Mouse (Mus musculus): ENCODE measurements around the gene Slc3a2. TPM values are rescaled to one million over a fixed set of nuclear protein-coding genes. Genes with fewer than 3 reads are reported as not detected.
A peak's percentile ranks its signal among the peaks of the same experiment; 100 is the strongest.

Slc3a2 gene
- polyA plus RNA-seq, 1 experiment: 200 TPM

DNA sequence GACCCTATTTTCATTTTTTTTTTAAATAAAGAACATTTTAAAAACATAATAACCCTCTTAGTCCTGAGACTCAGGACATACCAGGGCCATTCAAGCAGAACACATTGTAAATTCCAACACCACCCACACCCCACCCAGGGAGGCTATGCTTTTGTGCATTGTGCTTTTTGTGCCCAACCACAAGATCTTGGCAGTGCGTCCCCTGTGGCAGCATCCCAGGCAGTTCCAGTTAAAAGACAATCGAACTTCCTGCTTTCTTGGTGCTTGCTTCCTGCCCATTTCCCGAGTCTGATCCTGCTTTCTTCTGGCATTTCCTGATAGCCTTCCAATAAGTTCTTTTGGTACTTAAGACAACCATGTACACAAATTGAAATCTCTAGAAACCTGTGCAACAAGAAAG, 20.7 kb downstream of the Slc3a2 start:
- no peak overlapping the region for H3K4me3 ChIP-seq (ENCODE audit: insufficient read depth, low read length)
- TF ChIP-seq CTCF (IDR thresholded peaks at IDR 0.05; ENCODE audit: extremely low read depth, insufficient read depth, low read length) (no peak), POLR2A (IDR thresholded peaks at IDR 0.05; ENCODE audit: extremely low read depth, insufficient read depth, low read length) (no peak)
- H3K27ac ChIP-seq (ENCODE audit: insufficient read depth, low read length): no peak overlapping the region
- no peaks in the 10 kb centered on the region for H3K4me1 ChIP-seq (ENCODE audit: control insufficient read depth, insufficient read depth, low read length)

DNA sequence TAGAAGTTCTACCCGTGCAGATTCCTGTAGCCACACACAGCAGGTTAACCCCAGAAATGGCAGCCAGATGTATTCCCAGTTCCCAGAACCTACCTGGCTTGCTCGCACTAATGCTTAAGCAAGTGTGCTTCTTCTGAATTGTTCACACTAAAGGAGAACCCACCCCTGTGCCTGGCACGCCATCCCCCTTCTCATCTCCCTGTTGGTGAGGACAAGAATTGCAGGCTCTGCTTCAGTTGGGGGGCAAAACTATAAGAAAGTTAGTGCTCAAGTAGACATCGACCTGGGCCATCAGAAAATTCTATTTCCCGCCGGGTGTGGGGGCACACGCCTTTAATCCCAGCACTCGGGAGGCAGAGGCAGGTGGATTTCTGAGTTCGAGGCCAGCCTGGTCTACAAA, 23.5 kb downstream of the Slc3a2 start:
- H3K4me1 ChIP-seq (ENCODE audit: control insufficient read depth, insufficient read depth, low read length): no peaks in the 10 kb centered on the region
- TF ChIP-seq CTCF (IDR thresholded peaks at IDR 0.05; ENCODE audit: extremely low read depth, insufficient read depth, low read length): no peak
- no peak for TF ChIP-seq POLR2A (IDR thresholded peaks at IDR 0.05; ENCODE audit: extremely low read depth, insufficient read depth, low read length)
- no peak overlapping the region for H3K27ac ChIP-seq (ENCODE audit: insufficient read depth, low read length)
- H3K4me3 ChIP-seq (ENCODE audit: insufficient read depth, low read length): no peak overlapping the region

DNA sequence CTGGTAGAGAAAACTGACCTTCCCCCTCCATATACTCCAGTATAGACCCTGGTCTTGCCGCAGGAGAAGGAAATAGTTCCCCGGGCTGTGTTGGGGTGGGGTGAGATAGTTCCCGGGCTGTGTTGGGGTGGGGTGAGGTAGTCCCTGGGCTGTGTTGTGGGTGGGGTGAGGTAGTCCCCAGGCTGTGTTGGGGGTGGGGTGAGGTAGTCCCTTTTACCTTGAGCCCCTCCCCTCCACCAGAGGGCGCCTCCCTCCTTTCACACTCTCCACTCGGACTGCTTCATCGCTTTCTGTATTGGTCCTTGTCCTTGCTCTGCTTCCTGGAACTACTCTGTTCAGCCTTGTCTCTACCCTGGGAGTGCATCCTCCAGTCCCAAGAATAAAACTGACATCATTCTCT, 27.8 kb downstream of the Slc3a2 start:
- Histone ChIP-seq H3K4me3 (ENCODE audit: insufficient read depth, low read length) (no peak overlapping the region), H3K4me1 (ENCODE audit: control insufficient read depth, insufficient read depth, low read length) (peaks cover 2% of the 10 kb centered on the region), H3K27ac (ENCODE audit: insufficient read depth, low read length) (no peak overlapping the region)
- TF ChIP-seq CTCF (IDR thresholded peaks at IDR 0.05; ENCODE audit: extremely low read depth, insufficient read depth, low read length) (0 out of 2 replicates have a peak, but pooled peaks have one; percentile 25), POLR2A (IDR thresholded peaks at IDR 0.05; ENCODE audit: extremely low read depth, insufficient read depth, low read length) (no peak)

DNA sequence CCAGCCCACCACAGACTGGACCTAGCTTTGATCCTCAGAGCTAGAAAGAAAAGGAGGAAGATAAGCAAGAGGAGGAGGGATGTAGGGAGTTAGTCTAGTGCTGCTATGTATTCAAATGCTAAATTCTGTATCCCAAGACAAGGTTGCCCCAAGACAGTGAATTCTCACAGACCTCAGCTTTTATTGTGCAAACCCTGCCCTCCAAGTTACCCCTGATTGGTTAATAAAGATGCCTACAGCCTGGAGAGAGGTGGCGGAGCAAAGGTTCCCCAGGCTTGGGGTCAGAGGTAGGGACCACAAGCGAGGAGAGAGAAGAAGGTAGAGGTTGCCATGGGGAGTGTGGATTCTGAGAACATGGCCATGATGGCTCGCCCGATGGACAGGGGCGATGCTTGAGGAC, 30.4 kb downstream of the Slc3a2 start:
- peaks cover 2% of the 10 kb centered on the region for H3K4me1 ChIP-seq (ENCODE audit: control insufficient read depth, insufficient read depth, low read length)
- TF ChIP-seq POLR2A (IDR thresholded peaks at IDR 0.05; ENCODE audit: extremely low read depth, insufficient read depth, low read length) (no peak), CTCF (IDR thresholded peaks at IDR 0.05; ENCODE audit: extremely low read depth, insufficient read depth, low read length) (no peak)
- H3K4me3 ChIP-seq (ENCODE audit: insufficient read depth, low read length): no peak overlapping the region
- no peak overlapping the region for H3K27ac ChIP-seq (ENCODE audit: insufficient read depth, low read length)

DNA sequence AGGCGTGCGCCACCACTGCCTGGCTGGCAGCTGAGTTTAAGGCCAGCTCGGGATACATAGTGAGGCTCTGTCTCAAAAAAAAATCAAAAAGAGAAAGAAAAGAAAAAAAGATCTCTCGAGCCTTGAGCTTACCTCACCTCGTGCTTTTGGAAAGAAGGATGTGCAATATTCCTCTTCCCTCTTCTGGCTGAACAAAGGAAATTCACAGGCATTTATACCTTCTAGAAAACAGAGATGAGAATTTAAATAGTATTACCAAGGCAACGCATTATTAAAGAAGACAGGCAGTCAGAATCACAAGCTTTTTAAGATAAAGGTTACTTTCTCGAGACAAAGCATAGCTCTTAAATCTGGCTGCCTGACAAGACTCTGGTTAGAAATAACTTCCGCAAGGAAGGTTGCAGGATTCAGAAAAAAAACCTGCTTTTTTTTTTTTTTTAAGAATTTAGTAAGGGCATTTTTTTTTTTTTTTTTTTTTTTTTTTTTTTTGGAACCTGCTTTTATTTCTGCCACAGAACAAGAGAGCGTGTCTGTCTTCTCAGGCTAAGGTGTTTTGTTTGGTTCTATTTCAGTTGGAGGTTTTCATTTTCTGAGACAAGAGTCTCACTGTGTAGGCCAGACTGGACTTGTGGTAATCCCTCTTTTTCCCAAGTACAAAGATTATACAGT, 31.2 kb downstream of the Slc3a2 start:
- H3K4me1 ChIP-seq (ENCODE audit: control insufficient read depth, insufficient read depth, low read length): peaks cover 2% of the 10 kb centered on the region
- TF ChIP-seq POLR2A (IDR thresholded peaks at IDR 0.05; ENCODE audit: extremely low read depth, insufficient read depth, low read length): no peak
- TF ChIP-seq CTCF (IDR thresholded peaks at IDR 0.05; ENCODE audit: extremely low read depth, insufficient read depth, low read length): no peak
- H3K27ac ChIP-seq (ENCODE audit: insufficient read depth, low read length): no peak overlapping the region
- no peak overlapping the region for H3K4me3 ChIP-seq (ENCODE audit: insufficient read depth, low read length)

DNA sequence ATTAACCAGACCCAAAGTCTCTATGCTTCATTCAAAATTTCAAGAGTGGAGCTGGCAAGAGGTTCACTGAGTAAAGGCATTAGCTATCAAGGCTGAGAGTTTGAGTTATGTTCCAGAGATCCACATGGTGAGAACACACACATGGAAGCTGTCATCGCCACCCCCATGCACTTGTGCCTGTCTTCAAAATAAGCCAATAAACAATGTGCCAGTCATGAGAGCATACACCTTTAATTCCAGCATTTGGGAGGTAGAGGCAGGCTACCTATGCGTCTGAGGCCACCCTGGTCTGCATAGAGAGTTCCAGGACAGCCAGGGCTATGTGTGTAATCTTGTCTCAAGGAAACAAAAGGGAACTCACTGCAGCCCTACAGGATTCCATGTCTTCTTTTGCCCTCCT, 39.5 kb downstream of the Slc3a2 start:
- H3K4me3 ChIP-seq (ENCODE audit: insufficient read depth, low read length): no peak overlapping the region
- H3K27ac ChIP-seq (ENCODE audit: insufficient read depth, low read length): no peak overlapping the region
- peak; percentile 51; the same call in 1 of the 2 replicates for TF ChIP-seq POLR2A (IDR thresholded peaks at IDR 0.05; ENCODE audit: extremely low read depth, insufficient read depth, low read length)
- no peak for TF ChIP-seq CTCF (IDR thresholded peaks at IDR 0.05; ENCODE audit: extremely low read depth, insufficient read depth, low read length)
- H3K4me1 ChIP-seq (ENCODE audit: control insufficient read depth, insufficient read depth, low read length): peaks cover 5% of the 10 kb centered on the region

DNA sequence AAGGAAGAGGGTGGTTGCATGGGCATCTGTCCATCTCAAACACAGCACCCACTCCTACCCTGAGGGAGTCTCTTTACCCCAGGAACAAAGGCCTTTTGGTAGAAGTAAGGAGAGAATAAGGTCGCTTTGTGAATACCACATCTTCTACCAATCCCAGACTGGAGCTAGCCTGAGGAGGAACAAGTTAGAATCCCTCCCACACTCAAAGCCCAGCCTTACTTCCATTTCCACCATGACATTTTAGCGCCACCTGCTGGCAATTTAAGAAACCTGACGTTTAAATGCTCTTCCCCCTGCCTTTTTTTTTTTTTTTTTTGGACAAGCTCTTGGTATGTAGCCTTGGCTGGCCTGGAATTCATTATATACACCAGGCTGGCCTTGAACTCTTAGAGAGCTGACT, 40.2 kb downstream of the Slc3a2 start:
- TF ChIP-seq CTCF (IDR thresholded peaks at IDR 0.05; ENCODE audit: extremely low read depth, insufficient read depth, low read length) (peak; percentile 75), POLR2A (IDR thresholded peaks at IDR 0.05; ENCODE audit: extremely low read depth, insufficient read depth, low read length) (peak; percentile 37; the same call in 1 of the 2 replicates)
- H3K4me1 ChIP-seq (ENCODE audit: control insufficient read depth, insufficient read depth, low read length): peaks cover 5% of the 10 kb centered on the region
- no peak overlapping the region for H3K4me3 ChIP-seq (ENCODE audit: insufficient read depth, low read length)
- H3K27ac ChIP-seq (ENCODE audit: insufficient read depth, low read length): no peak overlapping the region

DNA sequence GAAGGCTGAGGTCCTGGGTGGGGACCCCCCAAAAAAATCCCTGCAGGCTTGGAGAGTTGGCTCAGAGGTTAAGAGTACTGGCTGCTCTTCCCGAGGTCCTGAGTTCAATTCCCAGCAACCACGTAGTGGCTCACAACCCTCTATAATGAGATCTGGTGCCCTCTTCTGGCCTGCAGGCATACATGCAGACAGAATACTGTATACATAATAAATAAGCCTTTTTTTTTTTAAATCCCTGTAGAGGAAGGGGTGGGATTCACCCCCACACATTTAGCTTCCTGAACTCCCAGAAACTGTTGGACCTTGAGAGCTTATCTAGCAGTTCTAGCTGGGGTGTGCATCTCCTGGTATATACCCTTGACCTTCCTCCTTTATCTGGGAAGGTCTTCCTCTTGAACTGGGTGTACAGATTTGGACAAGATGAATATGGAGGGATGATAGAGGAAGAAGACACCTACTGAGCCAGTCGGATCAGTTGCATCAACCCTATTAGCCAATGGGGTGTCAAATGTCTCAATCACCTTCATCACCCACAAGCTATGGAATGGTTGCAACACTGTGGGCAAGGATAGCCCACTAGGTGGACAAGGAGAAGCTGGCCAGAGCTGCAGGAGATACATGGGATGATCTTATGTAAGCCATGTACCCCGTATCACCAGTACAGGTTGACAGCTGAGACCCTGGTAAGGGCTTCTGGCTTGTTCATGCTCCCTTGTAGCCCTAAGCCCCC, 41.4 kb downstream of the Slc3a2 start:
- peak overlapping the region; percentile 48; the same call in 1 of the 2 replicates for H3K27ac ChIP-seq (ENCODE audit: insufficient read depth, low read length)

DNA sequence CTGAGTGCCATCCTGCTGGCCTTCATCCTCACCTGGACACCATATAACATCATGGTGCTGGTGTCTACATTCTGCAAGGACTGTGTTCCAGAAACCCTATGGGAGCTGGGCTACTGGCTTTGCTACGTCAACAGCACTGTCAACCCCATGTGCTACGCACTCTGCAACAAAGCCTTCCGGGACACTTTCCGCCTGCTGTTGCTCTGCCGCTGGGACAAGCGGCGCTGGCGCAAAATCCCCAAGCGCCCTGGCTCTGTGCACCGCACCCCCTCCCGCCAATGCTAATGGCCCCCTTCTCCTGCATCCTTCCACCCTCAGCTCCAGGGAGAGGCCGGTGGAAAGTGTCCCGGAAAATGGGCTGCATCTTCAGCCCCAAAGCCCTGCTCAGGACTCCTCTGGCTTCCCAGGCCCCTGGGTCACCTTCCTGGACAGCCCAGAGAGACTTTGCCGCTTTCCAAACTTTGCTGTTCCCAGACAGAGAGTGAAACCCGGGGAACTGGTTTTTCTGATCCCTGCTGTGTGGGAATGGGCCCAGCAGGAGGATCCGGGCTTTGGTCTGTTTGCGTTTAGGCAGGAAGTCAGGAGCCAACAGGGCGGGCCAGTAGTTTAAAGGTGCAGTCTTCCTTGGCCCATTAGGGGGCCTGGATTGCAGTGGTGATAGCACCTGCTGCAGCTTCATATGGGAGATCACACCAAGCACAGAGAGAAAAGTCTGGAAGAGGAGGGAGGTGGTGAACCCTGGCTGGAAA, 44.0 kb downstream of the Slc3a2 start:
- Histone ChIP-seq H3K4me3 (ENCODE audit: insufficient read depth, low read length) (no peak overlapping the region), H3K4me1 (ENCODE audit: control insufficient read depth, insufficient read depth, low read length) (peaks cover 8% of the 10 kb centered on the region), H3K27ac (ENCODE audit: insufficient read depth, low read length) (peak overlapping the region; percentile 74)
- TF ChIP-seq POLR2A (IDR thresholded peaks at IDR 0.05; ENCODE audit: extremely low read depth, insufficient read depth, low read length) (no peak), CTCF (IDR thresholded peaks at IDR 0.05; ENCODE audit: extremely low read depth, insufficient read depth, low read length) (no peak)

More for the DNA sequence above, 41.4 kb downstream of the Slc3a2 start:
- Histone ChIP-seq H3K4me3 (ENCODE audit: insufficient read depth, low read length) (no peak overlapping the region), H3K4me1 (ENCODE audit: control insufficient read depth, insufficient read depth, low read length) (peaks cover 5% of the 10 kb centered on the region)
- no peak for TF ChIP-seq POLR2A (IDR thresholded peaks at IDR 0.05; ENCODE audit: extremely low read depth, insufficient read depth, low read length)
- no peak for TF ChIP-seq CTCF (IDR thresholded peaks at IDR 0.05; ENCODE audit: extremely low read depth, insufficient read depth, low read length)
